Mouse (Mus musculus) testis, adult 2 months (tissue): ENCODE data around the gene Tnfsf13.

Experiments
- CTCF ChIP-seq: fragments of 200-500 bp; IDR thresholded peaks from 2 replicates; pipeline ENCODE4 v1.5.1; 2012; ENCODE audit warnings: low read depth, mild to moderate bottlenecking, inconsistent platforms, low read length, moderate library complexity; ENCODE audit not compliant: control insufficient read depth, insufficient read depth, insufficient replicate concordance
- POLR2A ChIP-seq: fragments of 200-500 bp; IDR thresholded peaks from 2 replicates; pipeline ENCODE4 v1.6.1; 2012; ENCODE audit warnings: low read depth, mild to moderate bottlenecking, inconsistent platforms, low read length, moderate library complexity; ENCODE audit not compliant: control insufficient read depth

DNA sequence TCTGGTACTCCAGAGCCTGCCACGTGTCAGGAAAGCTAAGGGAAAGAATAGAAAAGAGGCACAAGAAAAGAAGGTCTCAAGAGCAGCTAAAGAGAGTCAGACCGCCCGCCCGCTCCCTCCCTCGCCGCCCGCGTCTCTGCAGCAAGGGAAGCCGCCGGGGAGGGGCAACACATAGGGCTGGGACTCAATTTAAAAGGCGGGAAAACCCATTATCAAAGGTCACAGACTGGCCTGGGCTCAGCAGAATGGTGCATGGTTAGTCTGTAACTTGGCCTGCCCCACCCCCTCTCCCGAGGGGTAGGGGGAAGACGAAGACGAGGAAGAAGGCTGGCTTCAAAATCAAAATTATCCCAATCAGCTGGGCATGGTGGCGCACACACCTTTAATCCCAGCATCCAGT, 33.1 kb upstream of the Tnfsf13 start:
- no peak for TF ChIP-seq CTCF
- TF ChIP-seq POLR2A = no peak
